Mouse (Mus musculus) MEL (cell line): ENCODE results near the gene Fmnl1. TPM values are rescaled to one million over a fixed set of nuclear protein-coding genes. Genes with fewer than 3 reads are reported as not detected.

Source experiments
- DNase-seq: peaks from one replicate; pipeline ENCODE4 v3.0.0; 2011; ENCODE audit warnings: low read depth, low spot score
- H3K27ac ChIP-seq: 2 replicates; pipeline ENCODE4 v1.5.1; 2012; ENCODE audit warnings: low read depth, mild to moderate bottlenecking, control low read depth, low read length, moderate library complexity; ENCODE audit not compliant: control insufficient read depth
- H3K27me3 ChIP-seq, 2 experiments: fragments of 150-350 bp in 1 of 2; sonication (generic) in 1 of 2; 2 replicates each; pipeline ENCODE4 v1.6.1; 2012; ENCODE audit warnings: low read length in 2 of 2, mild to moderate bottlenecking in 2 of 2, improper control_type of control experiment in 1 of 2, moderate library complexity in 1 of 2; ENCODE audit not compliant: insufficient read depth in 2 of 2, control insufficient read depth in 1 of 2
- H3K36me3 ChIP-seq, 2 experiments: 2 replicates each; pipeline ENCODE4 v1.6.1; 2012 to 2014; ENCODE audit warnings: low read length in 2 of 2, improper control_type of control experiment in 1 of 2, inconsistent platforms in 1 of 2, mild to moderate bottlenecking in 1 of 2; ENCODE audit not compliant: insufficient read depth in 2 of 2, control insufficient read depth in 1 of 2
- H3K4me1 ChIP-seq, 2 experiments: fragments of 150-350 bp in 1 of 2; sonication (generic) in 1 of 2; 2 replicates each; pipeline ENCODE4 v1.6.1; 2012; ENCODE audit warnings: low read length in 2 of 2, improper control_type of control experiment in 1 of 2, mild to moderate bottlenecking in 1 of 2; ENCODE audit not compliant: insufficient read depth in 2 of 2, control insufficient read depth in 1 of 2
- H3K4me3 ChIP-seq, 2 experiments: fragments of 150-350 bp in 1 of 2; sonication (generic) in 1 of 2; 2 replicates each; pipeline ENCODE4 v1.5.1; 2012; ENCODE audit warnings: low read depth in 2 of 2, low read length in 2 of 2, mild to moderate bottlenecking in 2 of 2, moderate library complexity in 2 of 2, control low read depth in 1 of 2, improper control_type of control experiment in 1 of 2; ENCODE audit not compliant: control insufficient read depth in 1 of 2, insufficient read depth in 1 of 2
- H3K79me2 ChIP-seq: 2 replicates; pipeline ENCODE4 v1.6.1; 2012; ENCODE audit warnings: mild to moderate bottlenecking, low read length, moderate library complexity; ENCODE audit not compliant: control insufficient read depth, poor library complexity, insufficient read depth
- H3K9ac ChIP-seq: 2 replicates; pipeline ENCODE4 v1.6.1; 2012; ENCODE audit warnings: low read depth, mild to moderate bottlenecking, control low read depth, low read length, moderate library complexity; ENCODE audit not compliant: control insufficient read depth, poor library complexity, severe bottlenecking
- H3K9me3 ChIP-seq: fragments of 150-350 bp; sonication (generic); replicated peaks from 2 replicates; pipeline ENCODE4 v1.6.1; 2012; ENCODE audit warnings: mild to moderate bottlenecking, low read length, improper control_type of control experiment, moderate library complexity; ENCODE audit not compliant: insufficient read depth
- BHLHE40 ChIP-seq: IDR thresholded peaks from 2 replicates; pipeline ENCODE4 v1.6.1; 2012; ENCODE audit warnings: low read depth, mild to moderate bottlenecking, inconsistent platforms, low read length, improper control_type of control experiment, borderline replicate concordance
- CHD1 ChIP-seq: IDR thresholded peaks from 2 replicates; pipeline ENCODE4 v1.6.1; 2012; ENCODE audit warnings: low read depth, mild to moderate bottlenecking, inconsistent platforms, low read length, improper control_type of control experiment
- CHD2 ChIP-seq: IDR thresholded peaks from 2 replicates; pipeline ENCODE4 v1.6.1; 2011; ENCODE audit warnings: low read length, improper control_type of control experiment
- CTCF ChIP-seq, 3 experiments: IDR thresholded peaks in 2 of 3; conservative IDR thresholded peaks in 1 of 3; 2 replicates each; pipeline ENCODE4 v1.5.1; 2011 to 2012; ENCODE audit warnings: low read length in 3 of 3, low read depth in 2 of 3, mild to moderate bottlenecking in 2 of 3, improper control_type of control experiment in 1 of 3, inconsistent platforms in 1 of 3, mixed read lengths in 1 of 3, moderate library complexity in 1 of 3; ENCODE audit not compliant: control insufficient read depth in 1 of 3, insufficient read depth in 1 of 3, poor library complexity in 1 of 3, severe bottlenecking in 1 of 3
- E2F4 ChIP-seq: IDR thresholded peaks from 2 replicates; pipeline ENCODE4 v1.6.1; 2011; ENCODE audit warnings: low read depth, low read length, improper control_type of control experiment, borderline replicate concordance
- EP300 ChIP-seq, 2 experiments: IDR thresholded peaks; 2 replicates each; pipeline ENCODE4 v1.6.1; 2011; ENCODE audit warnings: improper control_type of control experiment in 2 of 2, low read length in 2 of 2, low read depth in 1 of 2, mild to moderate bottlenecking in 1 of 2
- ETS1 ChIP-seq: IDR thresholded peaks from 2 replicates; pipeline ENCODE4 v1.6.1; 2012; ENCODE audit warnings: low read depth, mild to moderate bottlenecking, inconsistent platforms, low read length, improper control_type of control experiment, moderate library complexity
- HCFC1 ChIP-seq: IDR thresholded peaks from 2 replicates; pipeline ENCODE4 v1.6.1; 2012; ENCODE audit warnings: low read depth, mild to moderate bottlenecking, inconsistent platforms, low read length, improper control_type of control experiment, moderate library complexity
- JUND ChIP-seq: IDR thresholded peaks from 2 replicates; pipeline ENCODE4 v1.6.1; 2011; ENCODE audit warnings: low read depth, mild to moderate bottlenecking, improper control_type of control experiment, low read length
- MAX ChIP-seq: IDR thresholded peaks from 2 replicates; pipeline ENCODE4 v1.6.1; 2011; ENCODE audit warnings: low read length, improper control_type of control experiment
- MAZ ChIP-seq: IDR thresholded peaks from 2 replicates; pipeline ENCODE4 v1.6.1; 2012; ENCODE audit warnings: low read depth, mild to moderate bottlenecking, inconsistent platforms, low read length, improper control_type of control experiment
- MEF2A ChIP-seq: IDR thresholded peaks from 2 replicates; pipeline ENCODE4 v1.6.1; 2014; ENCODE audit warnings: low read depth, mild to moderate bottlenecking, inconsistent platforms, low read length, improper control_type of control experiment; ENCODE audit not compliant: poor library complexity, insufficient replicate concordance, severe bottlenecking; ENCODE audit errors: extremely low read depth
- MXI1 ChIP-seq: IDR thresholded peaks from 2 replicates; pipeline ENCODE4 v1.6.1; 2011; ENCODE audit warnings: mild to moderate bottlenecking, low read depth, low read length, improper control_type of control experiment
- MYB ChIP-seq: IDR thresholded peaks from 2 replicates; pipeline ENCODE4 v1.6.1; 2011; ENCODE audit warnings: mild to moderate bottlenecking, low read depth, low read length, improper control_type of control experiment
- NRF1 ChIP-seq: IDR thresholded peaks from 2 replicates; pipeline ENCODE4 v1.6.1; 2014; ENCODE audit warnings: low read depth, mild to moderate bottlenecking, inconsistent platforms, low read length, improper control_type of control experiment, moderate library complexity; ENCODE audit not compliant: poor library complexity, insufficient read depth, severe bottlenecking
- POLR2A ChIP-seq, 2 experiments: IDR thresholded peaks; 2 replicates each; pipeline ENCODE4 v1.6.1; 2011 to 2012; ENCODE audit warnings: low read length in 2 of 2, mild to moderate bottlenecking in 2 of 2, control low read depth in 1 of 2, improper control_type of control experiment in 1 of 2, low read depth in 1 of 2, moderate library complexity in 1 of 2; ENCODE audit not compliant: control insufficient read depth in 1 of 2, insufficient read depth in 1 of 2, poor library complexity in 1 of 2
- POLR2AphosphoS2 ChIP-seq: IDR thresholded peaks from 2 replicates; pipeline ENCODE4 v1.6.1; 2011; ENCODE audit warnings: low read length, improper control_type of control experiment
- SIN3A ChIP-seq: IDR thresholded peaks from 2 replicates; pipeline ENCODE4 v1.6.1; 2012; ENCODE audit warnings: low read length, improper control_type of control experiment, inconsistent platforms
- TBP ChIP-seq: IDR thresholded peaks from 2 replicates; pipeline ENCODE4 v1.8.0; 2011; ENCODE audit warnings: low read depth, low read length, improper control_type of control experiment
- TCF12 ChIP-seq: IDR thresholded peaks from 2 replicates; pipeline ENCODE4 v1.6.1; 2014; ENCODE audit warnings: low read depth, mild to moderate bottlenecking, inconsistent platforms, low read length, improper control_type of control experiment, moderate library complexity
- USF1 ChIP-seq: IDR thresholded peaks from 2 replicates; pipeline ENCODE4 v1.6.1; 2014; ENCODE audit warnings: low read depth, mild to moderate bottlenecking, inconsistent platforms, low read length, improper control_type of control experiment, moderate library complexity
- USF2 ChIP-seq, 2 experiments: IDR thresholded peaks; 2 replicates each; pipeline ENCODE4 v1.6.1; 2011 to 2012; ENCODE audit warnings: improper control_type of control experiment in 2 of 2, low read length in 2 of 2, borderline replicate concordance in 1 of 2, inconsistent platforms in 1 of 2, low read depth in 1 of 2, mild to moderate bottlenecking in 1 of 2; ENCODE audit not compliant: insufficient read depth in 1 of 2
- ZC3H11A ChIP-seq: IDR thresholded peaks from 2 replicates; pipeline ENCODE4 v1.6.1; 2012; ENCODE audit warnings: low read depth, mild to moderate bottlenecking, inconsistent platforms, low read length, improper control_type of control experiment
- ZNF384 ChIP-seq: IDR thresholded peaks from 2 replicates; pipeline ENCODE4 v1.6.1; 2012; ENCODE audit warnings: low read depth, mild to moderate bottlenecking, inconsistent platforms, low read length, improper control_type of control experiment
- polyA plus RNA-seq, 2 experiments: library from polyadenylated mRNA; stranded (reverse) in 1 of 2; unstranded in 1 of 2; fragments of >175 nt in 1 of 2; fragments of >200 nt in 1 of 2; gene quantifications; 2 replicates each; pipeline versions ENCODE4 v1.2.1 to v1.2.4; 2012; ENCODE audit warnings: low replicate concordance in 2 of 2, low read depth in 1 of 2; ENCODE audit not compliant: insufficient read length in 2 of 2, insufficient read depth in 1 of 2, missing spikeins in 1 of 2
- total RNA-seq: library from RNA; depleted of rRNA; stranded (reverse); fragments of 300-350 nt; gene quantifications from 2 replicates; pipeline ENCODE4 v1.2.3, GENCODE M21; 2012

Fmnl1 gene
- total and polyA plus RNA-seq, 3 experiments, result 1.7 to 17.2 TPM; not detected in 1

DNA sequence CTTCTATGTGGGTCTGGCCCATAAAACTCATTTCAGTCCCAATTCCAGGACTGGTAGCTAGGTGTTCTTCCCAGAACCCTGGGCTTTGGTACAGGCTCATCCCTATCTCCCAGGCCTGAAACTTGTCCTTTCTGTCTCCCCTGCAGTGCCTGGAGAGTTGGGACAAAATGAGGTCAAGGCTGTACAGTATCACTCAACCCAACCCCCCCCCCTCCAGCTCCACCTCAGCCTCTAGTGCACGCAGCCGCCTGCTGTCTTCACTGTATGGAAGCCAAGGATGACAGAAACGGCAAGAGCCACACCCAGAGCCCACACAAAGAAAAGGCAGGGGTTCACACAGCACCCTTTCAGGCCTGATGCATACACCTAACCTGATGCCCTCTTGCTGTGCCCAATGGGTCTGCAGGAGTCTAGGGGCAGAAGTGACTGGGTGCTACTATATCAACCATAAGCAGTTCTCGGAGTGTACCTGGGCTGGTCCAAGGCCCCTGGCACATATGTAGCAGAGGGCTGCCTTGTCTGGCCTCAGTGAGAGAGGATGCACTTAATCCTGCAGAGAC, 75.9 kb downstream of the Fmnl1 start:
- no peaks in the 10 kb centered on the region for H3K27me3 ChIP-seq
- DNase-seq, result no peak
- H3K79me2 ChIP-seq, result no peaks in the 10 kb centered on the region
- no peak overlapping the region for H3K27ac ChIP-seq
- no peak overlapping the region for H3K4me3 ChIP-seq
- H3K9me3 ChIP-seq, result no peaks in the 10 kb centered on the region
- H3K36me3 ChIP-seq, result peaks cover 0 to 17% of the 10 kb centered on the region in 2 experiments; a peak in 2 of 4 replicates
- no peak overlapping the region for H3K9ac ChIP-seq
- TF ChIP-seq ETS1, result no peak
- no peak for TF ChIP-seq ZNF384
- TF ChIP-seq ZC3H11A, result no peak
- no peak for TF ChIP-seq NRF1
- TF ChIP-seq POLR2AphosphoS2, result no peak
- TF ChIP-seq USF1, result no peak
- TF ChIP-seq CTCF (IDR thresholded peaks at IDR 0.05 in 2 of 3, conservative IDR thresholded peaks at IDR 0.05 in 1 of 3; ENCODE audit: control insufficient read depth in 1 of 3, insufficient read depth in 1 of 3, low read depth in 2 of 3, low read length in 3 of 3, poor library complexity in 1 of 3, severe bottlenecking in 1 of 3), result no peak
- no peak for TF ChIP-seq MEF2A
- no peak for TF ChIP-seq TCF12
- TF ChIP-seq POLR2A (IDR thresholded peaks at IDR 0.05; ENCODE audit: control insufficient read depth in 1 of 2, insufficient read depth in 1 of 2, low read depth in 1 of 2, low read length in 2 of 2, poor library complexity in 1 of 2), result no peak
- no peak for TF ChIP-seq USF2 (IDR thresholded peaks at IDR 0.05; ENCODE audit: borderline replicate concordance in 1 of 2, insufficient read depth in 1 of 2, low read depth in 1 of 2, low read length in 2 of 2)
- TF ChIP-seq TBP, result no peak
- no peak for TF ChIP-seq EP300 (IDR thresholded peaks at IDR 0.05; ENCODE audit: low read depth in 1 of 2, low read length in 2 of 2)
- TF ChIP-seq SIN3A, result no peak
- TF ChIP-seq CHD2, result no peak
- TF ChIP-seq CHD1, result no peak
- TF ChIP-seq, all 39 proteins: peak for 0
- H3K4me1 ChIP-seq, result peaks cover 2 to 26% of the 10 kb centered on the region in 2 experiments; a peak in 3 of 4 replicates

DNA sequence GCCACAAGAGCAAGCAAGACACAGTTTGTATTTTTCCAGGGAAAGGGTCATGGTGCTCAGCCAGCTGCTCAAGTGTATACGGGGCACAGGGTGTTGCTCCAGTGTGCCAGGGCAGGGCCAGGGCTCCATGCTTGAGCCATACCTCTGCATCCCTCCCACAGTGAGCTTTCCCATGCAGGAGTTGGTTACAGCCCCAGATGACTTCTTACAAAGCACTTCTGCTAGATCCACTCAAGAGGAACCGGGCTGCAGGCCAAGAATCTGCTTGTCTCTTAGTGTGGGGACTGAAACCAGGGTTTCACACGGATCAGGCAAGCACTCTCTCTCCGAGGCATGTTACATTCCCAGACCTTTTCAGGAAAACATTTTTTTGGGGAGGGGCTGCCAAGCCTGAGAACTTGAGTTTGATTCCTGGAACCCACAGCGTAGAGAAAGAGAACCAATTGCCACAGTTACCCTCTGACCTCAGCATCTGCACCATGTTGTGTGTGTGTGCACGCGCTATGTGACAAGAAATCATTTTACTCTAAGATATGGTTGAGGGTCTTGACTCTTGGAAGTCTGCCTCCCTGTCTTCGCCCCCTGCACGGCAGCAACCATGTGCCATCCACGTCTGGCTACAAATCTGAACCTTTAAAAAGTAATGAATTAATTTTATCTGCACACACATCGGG, 76.7 kb downstream of the Fmnl1 start:
- Histone ChIP-seq H3K9ac (no peak overlapping the region), H3K79me2 (no peaks in the 10 kb centered on the region), H3K27me3 (no peaks in the 10 kb centered on the region), H3K4me1 (peaks cover 2 to 26% of the 10 kb centered on the region in 2 experiments; a peak in 3 of 4 replicates), H3K9me3 (no peaks in the 10 kb centered on the region), H3K27ac (no peak overlapping the region), H3K36me3 (peaks cover 0 to 17% of the 10 kb centered on the region in 2 experiments; a peak in 2 of 4 replicates), H3K4me3 (no peak overlapping the region)
- TF ChIP-seq BHLHE40, result no peak
- TF ChIP-seq MXI1, result no peak
- TF ChIP-seq SIN3A, result no peak
- no peak for TF ChIP-seq MYB
- TF ChIP-seq HCFC1, result no peak
- no peak for TF ChIP-seq TCF12
- no peak for TF ChIP-seq ZC3H11A
- TF ChIP-seq MAX, result no peak
- TF ChIP-seq JUND, result no peak
- no peak for TF ChIP-seq MAZ
- no peak for TF ChIP-seq E2F4
- DNase-seq, result peak; percentile 39
